Mouse (Mus musculus) CH12.LX (cell line): ENCODE measurements at regions not wholly inside any gene's neighbourhood (a gene's known extent, or its start where the extent isn't known, plus 50 kb on each side); places are given as distances from the start of the nearest gene placed in this dataset.

Experiments
- DNase-seq: peaks from one replicate; pipeline ENCODE4 v3.0.0-alpha.2; 2013; ENCODE audit errors: extremely low read depth
- H3K27ac ChIP-seq: 2 replicates; pipeline ENCODE4 v1.5.1; 2012; ENCODE audit warnings: low read depth, mild to moderate bottlenecking, control low read depth, moderate library complexity; ENCODE audit not compliant: insufficient read depth
- H3K27me3 ChIP-seq: replicated peaks from 2 replicates; pipeline ENCODE3; 2012; ENCODE audit warnings: inconsistent platforms
- H3K36me3 ChIP-seq, 2 experiments: replicated peaks in 1 of 2; 2 replicates each; pipeline versions ENCODE3 to v1.6.1; 2012; ENCODE audit warnings: inconsistent platforms in 1 of 2, low read length in 1 of 2, mild to moderate bottlenecking in 1 of 2, mixed read lengths in 1 of 2, moderate library complexity in 1 of 2; ENCODE audit not compliant: control insufficient read depth in 1 of 2, insufficient read depth in 1 of 2
- H3K4me1 ChIP-seq, 2 experiments: 2 replicates each; pipeline ENCODE4 v1.6.1; 2012; ENCODE audit warnings: inconsistent platforms in 1 of 2, moderate library complexity in 1 of 2; ENCODE audit not compliant: insufficient read depth in 2 of 2, control insufficient read depth in 1 of 2
- H3K4me2 ChIP-seq: 2 replicates; pipeline ENCODE4 v1.6.1; 2012; ENCODE audit warnings: low read depth, mild to moderate bottlenecking, control low read depth; ENCODE audit not compliant: poor library complexity, insufficient read depth, severe bottlenecking
- H3K4me3 ChIP-seq, 3 experiments: fragments of 150-350 bp in 1 of 3; sonication (generic) in 1 of 3; replicated peaks in 1 of 3; 2 replicates each; pipeline versions ENCODE3 to v1.5.1; 2011 to 2012; ENCODE audit warnings: low read depth in 2 of 3, low read length in 2 of 3, mild to moderate bottlenecking in 2 of 3, moderate library complexity in 2 of 3, control low read depth in 1 of 3, improper control_type of control experiment in 1 of 3, inconsistent platforms in 1 of 3, mixed read lengths in 1 of 3; ENCODE audit not compliant: poor library complexity in 1 of 3
- H3K79me2 ChIP-seq: replicated peaks from 2 replicates; pipeline ENCODE4 v1.6.1; 2012; ENCODE audit warnings: mild to moderate bottlenecking, moderate library complexity; ENCODE audit not compliant: control insufficient read depth, poor library complexity, insufficient read depth, severe bottlenecking; ENCODE audit errors: extremely low read depth
- H3K9ac ChIP-seq: 2 replicates; pipeline ENCODE4 v1.6.1; 2012; ENCODE audit warnings: low read depth, mild to moderate bottlenecking, control low read depth, moderate library complexity; ENCODE audit not compliant: insufficient read depth
- H3K9me3 ChIP-seq: replicated peaks from 2 replicates; pipeline ENCODE3; 2012; ENCODE audit warnings: low read length, inconsistent platforms, mixed read lengths
- CHD1 ChIP-seq: IDR thresholded peaks from 2 replicates; pipeline ENCODE4 v1.6.1; 2012; ENCODE audit warnings: low read depth, low read length, improper control_type of control experiment, inconsistent platforms
- CTCF ChIP-seq, 2 experiments: IDR thresholded peaks in 1 of 2; conservative IDR thresholded peaks in 1 of 2; 2 replicates each; pipeline ENCODE4 v1.5.1; 2011 to 2012; ENCODE audit warnings: low read depth in 2 of 2, low read length in 2 of 2, improper control_type of control experiment in 1 of 2, inconsistent platforms in 1 of 2, mild to moderate bottlenecking in 1 of 2, moderate library complexity in 1 of 2
- E2F4 ChIP-seq: IDR thresholded peaks from 2 replicates; pipeline ENCODE4 v1.6.1; 2011; ENCODE audit warnings: low read depth, low read length, improper control_type of control experiment; ENCODE audit not compliant: insufficient replicate concordance
- ELF1 ChIP-seq: IDR thresholded peaks from 2 replicates; pipeline ENCODE4 v1.6.1; 2014; ENCODE audit warnings: low read depth, mild to moderate bottlenecking, inconsistent platforms, low read length, improper control_type of control experiment
- EP300 ChIP-seq: IDR thresholded peaks from 2 replicates; pipeline ENCODE4 v1.6.1; 2011; ENCODE audit warnings: low read length, improper control_type of control experiment
- ETS1 ChIP-seq: conservative IDR thresholded peaks from 2 replicates; pipeline ENCODE4 v1.6.1; 2012; ENCODE audit warnings: low read depth, mild to moderate bottlenecking, inconsistent platforms, low read length, improper control_type of control experiment, moderate library complexity
- GABPA ChIP-seq: IDR thresholded peaks from 2 replicates; pipeline ENCODE4 v1.6.1; 2012; ENCODE audit warnings: low read depth, low read length, improper control_type of control experiment, inconsistent platforms; ENCODE audit not compliant: insufficient replicate concordance
- HCFC1 ChIP-seq: IDR thresholded peaks from 2 replicates; pipeline ENCODE4 v1.6.1; 2012; ENCODE audit warnings: low read depth, mild to moderate bottlenecking, inconsistent platforms, low read length, improper control_type of control experiment
- JUN ChIP-seq: IDR thresholded peaks from 2 replicates; pipeline ENCODE4 v1.6.1; 2011; ENCODE audit warnings: low read depth, mild to moderate bottlenecking, low read length, improper control_type of control experiment, moderate library complexity; ENCODE audit not compliant: insufficient read depth
- MAX ChIP-seq: IDR thresholded peaks from 2 replicates; pipeline ENCODE4 v1.6.1; 2011; ENCODE audit warnings: low read length, improper control_type of control experiment
- MAZ ChIP-seq: IDR thresholded peaks from 2 replicates; pipeline ENCODE4 v1.6.1; 2012; ENCODE audit warnings: low read depth, mild to moderate bottlenecking, inconsistent platforms, low read length, improper control_type of control experiment, moderate library complexity
- MEF2A ChIP-seq: IDR thresholded peaks from 2 replicates; pipeline ENCODE4 v1.6.1; 2014; ENCODE audit warnings: low read depth, mild to moderate bottlenecking, inconsistent platforms, low read length, improper control_type of control experiment, borderline replicate concordance
- MXI1 ChIP-seq: IDR thresholded peaks from 2 replicates; pipeline ENCODE4 v1.6.1; 2011; ENCODE audit warnings: mild to moderate bottlenecking, low read depth, low read length, improper control_type of control experiment
- NELFE ChIP-seq: IDR thresholded peaks from 2 replicates; pipeline ENCODE4 v1.6.1; 2011; ENCODE audit warnings: low read depth, low read length, improper control_type of control experiment
- NRF1 ChIP-seq: IDR thresholded peaks from 2 replicates; pipeline ENCODE4 v1.6.1; 2014; ENCODE audit warnings: low read depth, mild to moderate bottlenecking, inconsistent platforms, low read length, improper control_type of control experiment, moderate library complexity
- PAX5 ChIP-seq: IDR thresholded peaks from 2 replicates; pipeline ENCODE4 v1.6.1; 2012; ENCODE audit warnings: low read length, inconsistent platforms, mixed read lengths
- POLR2AphosphoS2 ChIP-seq: IDR thresholded peaks from 2 replicates; pipeline ENCODE4 v1.6.1; 2011; ENCODE audit warnings: low read depth, low read length, improper control_type of control experiment
- RAD21 ChIP-seq: IDR thresholded peaks from 2 replicates; pipeline ENCODE4 v1.6.1; 2011; ENCODE audit warnings: low read depth, mild to moderate bottlenecking, low read length, improper control_type of control experiment, moderate library complexity
- SIN3A ChIP-seq: IDR thresholded peaks from 2 replicates; pipeline ENCODE4 v1.6.1; 2012; ENCODE audit warnings: low read length, improper control_type of control experiment, inconsistent platforms
- SMC3 ChIP-seq: IDR thresholded peaks from 2 replicates; pipeline ENCODE4 v1.6.1; 2011; ENCODE audit warnings: low read depth, low read length, improper control_type of control experiment
- TBP ChIP-seq: conservative IDR thresholded peaks from 2 replicates; pipeline ENCODE4 v1.6.1; 2011; ENCODE audit warnings: low read depth, low read length, improper control_type of control experiment
- UBTF ChIP-seq: IDR thresholded peaks from 2 replicates; pipeline ENCODE4 v1.6.1; 2012; ENCODE audit warnings: low read depth, mild to moderate bottlenecking, inconsistent platforms, low read length, improper control_type of control experiment, moderate library complexity
- ZKSCAN1 ChIP-seq: IDR thresholded peaks from 2 replicates; pipeline ENCODE4 v1.6.1; 2012; ENCODE audit warnings: low read depth, inconsistent platforms, low read length, improper control_type of control experiment, borderline replicate concordance
- ZNF384 ChIP-seq: IDR thresholded peaks from 2 replicates; pipeline ENCODE4 v1.6.1; 2012; ENCODE audit warnings: low read depth, low read length, improper control_type of control experiment, inconsistent platforms
- dilution Hi-C: fragments of 300-500 bp; cut with MboI; formaldehyde crosslinking; loops from 2 replicates; pipeline ENCODE4 v1.14.3; 2020; ENCODE audit warnings: low sequenced_read_pairs; ENCODE audit not compliant: extremely low pct_unique_long_range_greater_than_20kb, extremely low pct_ligation_motif_present
- in situ Hi-C: fragments of 300-500 bp; cut with MboI; formaldehyde crosslinking; loops from 3 replicates; pipeline ENCODE4 v1.14.3; 2019; ENCODE audit warnings: low sequenced_read_pairs, low pct_ligation_motif_present, low pct_unique_long_range_greater_than_20kb, mixed read lengths

GRCm38 (mm10) chr4:44445511-44445910 lies 144.8 kb downstream of the Melk start:
- no peak overlapping the region for H3K27ac ChIP-seq
- H3K27me3 ChIP-seq, result peaks cover 4% of the 10 kb centered on the region
- no peak overlapping the region for H3K9ac ChIP-seq
- TF ChIP-seq GABPA (no peak), SIN3A (no peak), CTCF (conservative IDR thresholded peaks at IDR 0.05 in 1 of 2, IDR thresholded peaks at IDR 0.05 in 1 of 2; ENCODE audit: low read depth in 2 of 2, low read length in 2 of 2) (no peak), JUN (no peak)
- TF ChIP-seq, all 38 proteins: peak for 0
- Histone ChIP-seq H3K9me3 (no peaks in the 10 kb centered on the region), H3K4me1 (peaks cover 0 to 14% of the 10 kb centered on the region in 2 experiments; a peak in 2 of 4 replicates), H3K79me2 (no peaks in the 10 kb centered on the region), H3K36me3 (no peaks in the 10 kb centered on the region), H3K4me2 (no peak overlapping the region), H3K4me3 (no peak overlapping the region)
- dilution Hi-C loops, result no loop called here
- DNase-seq, result no peak
- in situ Hi-C loops, result no loop called here

- Histone ChIP-seq H3K4me1 (peaks cover 3 to 7% of the 10 kb centered on the region in 2 experiments; a peak in 1 of 4 replicates), H3K9ac (no peak overlapping the region), H3K36me3 (no peaks in the 10 kb centered on the region), H3K4me3 (no peak overlapping the region), H3K27ac (no peak overlapping the region), H3K4me2 (no peak overlapping the region), H3K9me3 (peaks cover 8% of the 10 kb centered on the region), H3K27me3 (no peaks in the 10 kb centered on the region), H3K79me2 (no peaks in the 10 kb centered on the region)
- TF ChIP-seq MEF2A (no peak), TBP (no peak), NELFE (no peak), SIN3A (no peak), MXI1 (no peak)
- dilution Hi-C loops, result no loop called here
- in situ Hi-C loops, result no loop called here
- DNase-seq, result no peak
Measured at GRCm38 (mm10) chr4:44450881-44451532, 150.3 kb downstream of the Melk start.

DNA sequence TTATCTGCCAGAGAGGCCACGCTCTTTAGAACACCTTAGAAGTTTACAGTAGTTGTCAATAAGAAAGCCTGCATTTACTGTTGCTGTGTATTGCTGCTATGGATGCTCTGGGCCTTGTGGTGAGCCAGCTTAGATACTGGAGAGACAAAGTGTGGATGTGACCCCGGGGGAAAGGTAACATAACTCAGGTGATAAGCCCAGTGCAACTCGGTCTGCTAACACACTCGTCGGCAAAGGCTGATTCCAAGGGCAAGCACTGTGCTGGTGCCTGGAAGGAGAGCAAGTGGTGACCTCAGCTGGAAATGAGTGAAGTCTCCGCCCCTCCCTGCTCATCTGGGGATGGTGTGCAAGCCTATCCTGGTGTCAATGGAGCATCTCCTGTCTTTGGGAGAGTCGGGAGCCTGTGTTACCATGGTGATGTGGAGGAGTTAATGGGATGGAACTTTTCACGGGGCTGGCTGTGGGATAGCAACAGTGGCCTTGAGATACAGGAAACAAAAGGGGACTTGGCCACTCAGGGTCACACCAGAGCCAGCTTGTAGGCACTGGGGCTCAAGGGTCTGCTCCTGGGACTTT lies 151.5 kb downstream of the Melk start:
- no peak overlapping the region for H3K27ac ChIP-seq
- H3K27me3 ChIP-seq, result no peaks in the 10 kb centered on the region
- in situ Hi-C loops (no loop called here), dilution Hi-C loops (no loop called here)
- DNase-seq, result no peak
- no peak overlapping the region for H3K4me2 ChIP-seq
- no peak overlapping the region for H3K9ac ChIP-seq
- TF ChIP-seq MXI1 (no peak), ZKSCAN1 (no peak), ZNF384 (no peak), MAX (no peak), NRF1 (no peak), UBTF (no peak), HCFC1 (no peak), RAD21 (no peak), ELF1 (no peak), PAX5 (no peak), TBP (no peak), MAZ (no peak), ETS1 (no peak), MEF2A (no peak), E2F4 (no peak), EP300 (no peak), POLR2AphosphoS2 (no peak), SMC3 (no peak), CHD1 (no peak)
- peaks cover 3 to 7% of the 10 kb centered on the region in 2 experiments; a peak in 1 of 4 replicates for H3K4me1 ChIP-seq
- no peaks in the 10 kb centered on the region for H3K79me2 ChIP-seq
- no peaks in the 10 kb centered on the region for H3K36me3 ChIP-seq
- H3K9me3 ChIP-seq, result peaks cover 8% of the 10 kb centered on the region
- no peak overlapping the region for H3K4me3 ChIP-seq
